ENCODE assay signal across 17 mouse cellular contexts in the genomic region with DNA sequence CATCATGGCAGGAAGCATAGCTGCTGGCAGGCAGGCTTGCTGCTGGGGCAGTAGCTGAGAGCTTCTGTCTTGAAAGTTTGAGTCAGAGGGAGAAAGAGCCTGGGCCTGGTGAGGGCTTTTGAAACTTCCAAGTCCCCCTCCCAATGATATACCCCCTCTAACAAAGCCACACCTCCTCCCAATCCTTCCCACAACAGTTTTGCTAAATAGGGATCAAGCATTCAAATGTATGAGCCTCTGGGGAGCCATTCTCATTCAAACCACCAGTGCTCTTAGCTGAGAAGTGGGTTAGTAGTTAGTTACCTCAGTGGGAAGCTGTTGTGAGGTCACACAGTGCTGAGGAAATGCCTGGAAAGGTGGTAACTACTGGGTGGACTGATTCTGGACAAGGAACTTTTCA. TPM values are rescaled to one million over a fixed set of nuclear protein-coding genes. Genes with fewer than 3 reads are reported as not detected.
"Had no signal": no experiment of that assay in that cellular context is flagged by ENCODE, and none has a peak within 500 bp of the region (broad histone marks: within the 10 kb centered on the region; RNA-seq: fewer than 3 reads in every experiment).

No protein-coding gene starts in this region.

- H3K9ac ChIP-seq: neural tube, embryonic 13.5 days; neural tube, embryonic 15.5 days; stomach, embryonic 15.5 days had no signal

- DNase-seq: retina, postnatal 1 day; right cerebral cortex, adult 18-20 months; right cerebral cortex, postnatal 14 days; right cerebral cortex, postnatal 25 days; right cerebral cortex, postnatal 4 days; spleen, adult 18-20 months; thymus, adult 18-20 months; thymus, adult 2 months; thymus, postnatal 14 days; thymus, postnatal 25 days; thymus, postnatal 36 days; thymus, postnatal 4 days had no signal

- H3K27me3 ChIP-seq: neural tube, embryonic 13.5 days; neural tube, embryonic 15.5 days; stomach, embryonic 15.5 days had no signal

- H3K4me1 ChIP-seq: neural tube, embryonic 13.5 days; neural tube, embryonic 15.5 days; stomach, embryonic 15.5 days had no signal

- H3K9me3 ChIP-seq: neural tube, embryonic 13.5 days; neural tube, embryonic 15.5 days; stomach, embryonic 15.5 days had no signal

- H3K4me2 ChIP-seq: neural tube, embryonic 13.5 days; neural tube, embryonic 15.5 days; stomach, embryonic 15.5 days had no signal

- H3K27ac ChIP-seq: neural tube, embryonic 13.5 days; neural tube, embryonic 15.5 days; stomach, embryonic 15.5 days; stomach, postnatal 0 days had no signal

- H3K4me3 ChIP-seq: neural tube, embryonic 13.5 days; neural tube, embryonic 15.5 days; stomach, embryonic 15.5 days had no signal

- H3K36me3 ChIP-seq: neural tube, embryonic 13.5 days; neural tube, embryonic 15.5 days; stomach, embryonic 15.5 days had no signal

RNA-seq across cellular contexts. Expression of a gene that starts 41.4 kb away (rescaled TPM):
- polyA plus RNA-seq: spleen, adult 2 months had no signal
